Mouse (Mus musculus) heart, adult 9 months (tissue): ENCODE data around the gene Midn.

ENCODE experiments used
- DNase-seq, 2 experiments: peaks; one replicate each; pipeline ENCODE4 v3.0.0; 2022; ENCODE audit warnings: low spot score in 2 of 2

Midn gene

DNA sequence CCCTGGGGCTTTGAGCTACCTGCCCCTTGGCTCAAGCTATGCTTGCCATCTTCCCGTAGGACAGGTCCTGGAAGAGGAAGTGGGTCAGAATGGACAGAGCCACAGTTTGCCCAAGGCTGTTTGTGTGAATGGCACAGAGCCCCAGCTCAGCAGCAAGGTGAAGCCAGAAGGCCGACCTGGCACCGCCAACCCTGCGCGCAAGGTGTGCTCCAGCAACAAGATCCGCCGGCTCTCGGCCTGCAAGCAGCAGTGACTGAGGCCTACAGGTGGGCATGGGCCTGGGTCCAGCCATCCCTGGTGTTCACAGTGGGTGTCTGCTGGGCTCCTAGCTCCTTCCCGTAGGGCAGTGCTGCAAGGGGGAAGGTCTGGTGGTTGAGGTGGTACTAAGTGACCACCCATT lies 18.2 kb upstream of the Midn start:
- DNase-seq, result no peak

DNA sequence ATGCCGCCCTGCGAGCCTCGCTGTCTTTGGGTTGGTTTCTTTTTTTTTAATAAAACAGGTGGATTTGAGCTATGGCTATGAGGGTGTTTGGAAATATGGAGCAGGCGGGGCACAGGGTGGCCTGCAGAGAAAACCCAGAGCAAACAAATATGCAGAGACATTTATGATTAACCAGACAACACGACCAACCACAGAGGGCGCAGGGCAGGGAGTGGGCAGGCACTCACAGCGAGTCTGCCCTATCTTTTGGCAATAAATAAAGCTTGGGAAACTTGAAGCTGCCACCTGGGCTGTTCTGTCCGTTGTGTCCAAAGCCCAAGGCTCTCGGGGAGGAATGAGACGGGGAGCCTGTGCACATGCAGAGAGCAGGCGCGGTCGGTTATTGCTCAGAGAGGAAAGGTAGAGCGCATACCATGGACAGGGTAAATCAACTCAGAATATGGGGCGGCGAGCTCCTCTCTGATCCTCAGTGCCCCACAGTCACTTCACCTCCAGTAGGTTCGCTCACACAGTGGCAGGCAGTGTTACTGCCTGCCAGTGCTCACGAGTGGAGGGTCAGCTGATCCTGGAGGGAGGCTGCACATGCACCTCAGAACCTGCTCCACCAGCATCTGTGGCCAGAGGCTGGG lies 17.6 kb upstream of the Midn start:
- DNase-seq, result no peak

DNA sequence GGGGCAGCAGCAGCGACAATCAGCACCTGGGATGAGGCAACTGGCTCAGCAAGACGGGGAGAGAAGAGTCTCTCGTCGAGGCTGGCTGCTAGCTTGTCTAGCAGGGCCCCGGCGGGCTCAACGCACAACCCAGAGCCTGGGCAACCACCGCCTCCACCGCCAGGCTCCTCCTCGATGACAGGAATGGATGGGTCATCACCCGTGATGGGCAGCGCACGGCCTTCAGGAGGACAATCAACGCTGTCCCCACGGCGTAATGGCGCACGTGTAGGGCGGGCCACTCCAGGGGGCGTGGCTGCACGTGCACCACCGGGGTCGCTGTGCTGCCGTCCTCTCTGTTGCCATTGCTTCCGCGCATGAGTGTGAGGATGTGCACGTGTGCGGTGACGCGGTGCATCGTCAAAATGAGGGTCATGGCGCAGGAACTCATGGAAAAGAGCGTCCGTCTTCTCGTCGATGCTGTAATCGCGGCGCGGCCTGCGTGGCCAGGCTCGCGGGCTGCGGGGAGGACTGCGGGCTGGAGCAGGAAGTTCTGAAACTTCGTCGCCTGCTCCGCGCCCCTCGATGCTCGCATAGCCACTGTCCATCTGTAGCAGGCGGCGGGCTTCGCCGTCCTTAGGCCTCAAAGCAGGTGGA lies 16.6 kb upstream of the Midn start:
- no peak for DNase-seq

DNA sequence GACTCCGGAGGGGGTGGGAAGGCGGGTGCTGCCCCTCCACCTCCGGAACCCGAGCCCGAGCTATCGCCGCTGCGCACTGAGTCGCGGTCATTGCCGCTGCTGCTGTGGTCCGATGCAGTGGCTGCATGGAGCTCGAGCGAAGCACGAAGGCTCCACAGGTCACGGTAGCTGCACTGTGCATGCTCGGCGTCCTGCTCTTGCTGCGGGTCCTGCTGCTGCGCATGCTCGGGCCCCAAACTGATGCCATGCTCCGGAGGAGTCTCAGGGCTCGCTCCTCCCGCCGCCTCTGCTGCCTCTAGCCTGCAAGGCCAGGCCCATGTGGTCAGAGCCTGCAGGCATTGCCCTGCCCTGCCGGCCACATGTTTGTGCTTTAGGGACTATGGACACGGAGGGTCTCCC lies 16.1 kb upstream of the Midn start:
- DNase-seq, result no peak

DNA sequence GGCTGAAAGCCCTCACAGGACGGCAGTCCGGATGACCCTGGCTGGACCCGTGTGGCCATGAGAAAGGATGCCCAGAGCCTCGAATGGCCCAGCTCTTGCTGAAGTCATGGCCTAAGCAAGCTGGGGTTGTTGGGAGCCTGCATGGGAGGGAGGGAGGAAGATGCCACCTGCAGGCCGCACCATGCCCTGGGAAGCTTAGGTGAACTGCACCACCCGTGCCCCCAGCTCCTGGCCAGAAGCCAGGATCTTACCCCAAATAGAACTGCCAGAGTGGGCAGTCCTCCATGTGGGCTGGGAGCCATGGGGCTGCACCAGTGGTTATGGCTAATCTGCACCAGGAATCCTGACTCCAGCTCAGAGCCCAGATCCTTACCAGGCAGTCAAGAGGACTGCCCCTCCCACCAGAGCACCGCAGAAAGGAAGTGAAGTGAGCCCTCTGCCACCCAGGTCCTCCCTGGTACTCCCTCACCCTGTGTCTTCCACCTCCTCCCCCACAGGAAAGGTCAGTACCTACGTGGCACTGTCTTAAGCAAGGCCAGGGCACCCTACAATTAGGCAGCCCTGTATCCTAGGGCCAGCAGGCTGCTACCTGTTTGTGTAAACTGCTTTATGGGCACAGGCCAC lies 14.7 kb upstream of the Midn start:
- DNase-seq, result peak; percentile 60 to 74

DNA sequence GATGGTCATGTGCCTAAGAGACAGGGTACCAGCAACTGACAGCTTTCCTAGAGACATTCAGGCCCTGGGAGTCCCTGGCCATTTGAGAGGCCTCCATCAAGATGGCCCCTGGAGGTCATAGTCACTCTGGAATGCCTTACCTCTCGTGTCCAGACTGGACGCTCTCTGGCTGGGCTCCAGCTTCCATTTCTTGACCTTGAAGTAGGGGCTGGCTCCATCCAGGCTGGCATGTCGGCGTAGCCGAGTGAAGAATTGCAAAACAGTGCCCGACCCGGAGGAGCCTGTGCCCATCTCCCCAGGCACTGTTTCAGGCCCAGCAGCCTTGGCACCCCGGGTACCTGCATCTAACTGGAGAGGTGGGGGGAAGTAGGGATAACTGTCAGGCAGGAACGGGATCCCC lies 13.7 kb upstream of the Midn start:
- no peak for DNase-seq

DNA sequence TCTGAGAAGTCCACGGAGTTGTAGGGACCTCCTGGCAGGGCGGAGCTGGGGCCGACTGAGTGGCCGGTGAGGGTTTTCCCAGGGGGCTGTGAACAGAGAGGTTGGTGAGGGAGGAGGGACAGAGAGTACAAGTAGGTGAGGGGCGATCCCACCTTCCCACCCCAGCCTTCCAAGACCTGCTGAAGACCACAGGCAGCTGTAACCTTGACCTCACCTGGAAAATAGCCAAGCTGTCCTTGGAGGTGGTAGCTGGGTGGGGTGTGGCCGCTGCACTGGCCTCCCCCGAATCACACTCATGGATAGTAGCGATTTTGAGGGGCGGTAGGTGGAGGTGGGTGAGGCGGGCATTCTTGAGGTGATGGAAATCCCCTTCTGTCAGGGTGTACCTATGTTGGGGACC lies 12.9 kb upstream of the Midn start:
- DNase-seq, result no peak

DNA sequence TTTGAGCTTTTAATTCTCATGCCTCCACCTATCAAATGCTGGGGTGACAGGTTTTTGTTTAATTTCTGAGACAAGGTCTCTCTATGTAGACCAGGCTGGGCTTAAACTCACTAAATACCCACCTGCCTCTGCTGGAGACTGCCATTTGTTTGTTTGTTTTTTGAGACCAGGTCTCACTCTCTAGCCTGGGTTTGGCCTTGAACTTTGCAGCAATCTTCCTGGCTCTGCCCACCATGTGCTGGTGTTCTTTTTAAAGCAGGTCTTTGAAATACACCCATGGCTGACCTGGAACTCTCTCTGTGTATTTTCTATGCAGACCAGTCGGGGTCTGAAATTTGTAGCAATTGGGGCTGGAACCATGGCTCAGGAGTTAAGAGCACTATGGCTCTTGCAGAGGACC lies 12.4 kb upstream of the Midn start:
- DNase-seq, result no peak

DNA sequence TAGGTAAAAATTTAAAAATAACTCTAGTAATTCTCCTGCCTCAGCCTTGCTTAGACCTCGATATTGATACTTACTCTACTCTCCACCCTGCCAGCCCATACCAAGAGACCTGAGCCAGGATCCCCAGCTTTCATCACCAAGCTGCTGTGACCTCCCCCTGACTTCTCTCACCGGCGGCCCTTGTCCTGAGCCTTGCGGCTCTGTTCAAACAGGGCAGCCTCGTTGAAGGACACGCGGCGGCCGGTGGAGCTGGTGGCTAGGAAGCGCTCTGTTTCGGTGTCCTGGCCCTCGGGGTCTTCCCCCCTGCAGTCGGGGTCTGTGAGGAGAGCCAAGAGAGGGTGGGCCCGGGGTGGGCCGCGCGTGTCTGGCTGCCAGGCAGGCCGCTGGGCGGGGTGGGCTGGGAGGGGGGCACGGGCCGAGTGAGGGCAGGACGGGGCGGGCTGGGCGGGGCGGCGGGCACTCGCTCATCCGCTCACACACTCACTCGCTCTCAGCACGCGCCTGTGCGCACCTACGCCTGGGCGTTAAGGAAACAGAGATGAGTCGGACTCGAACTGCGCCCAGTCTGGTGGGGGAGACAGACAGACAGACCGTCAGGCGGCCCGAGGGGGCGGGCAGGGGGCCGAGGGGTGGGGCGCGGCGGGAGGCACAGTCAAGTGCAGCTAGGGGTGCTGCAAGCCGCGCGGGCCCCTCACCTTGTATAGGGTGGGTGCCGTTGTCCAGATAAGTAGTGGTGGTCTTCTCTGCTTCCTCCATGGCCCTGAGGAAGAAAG lies 11.7 kb upstream of the Midn start:
- DNase-seq, result no peak

DNA sequence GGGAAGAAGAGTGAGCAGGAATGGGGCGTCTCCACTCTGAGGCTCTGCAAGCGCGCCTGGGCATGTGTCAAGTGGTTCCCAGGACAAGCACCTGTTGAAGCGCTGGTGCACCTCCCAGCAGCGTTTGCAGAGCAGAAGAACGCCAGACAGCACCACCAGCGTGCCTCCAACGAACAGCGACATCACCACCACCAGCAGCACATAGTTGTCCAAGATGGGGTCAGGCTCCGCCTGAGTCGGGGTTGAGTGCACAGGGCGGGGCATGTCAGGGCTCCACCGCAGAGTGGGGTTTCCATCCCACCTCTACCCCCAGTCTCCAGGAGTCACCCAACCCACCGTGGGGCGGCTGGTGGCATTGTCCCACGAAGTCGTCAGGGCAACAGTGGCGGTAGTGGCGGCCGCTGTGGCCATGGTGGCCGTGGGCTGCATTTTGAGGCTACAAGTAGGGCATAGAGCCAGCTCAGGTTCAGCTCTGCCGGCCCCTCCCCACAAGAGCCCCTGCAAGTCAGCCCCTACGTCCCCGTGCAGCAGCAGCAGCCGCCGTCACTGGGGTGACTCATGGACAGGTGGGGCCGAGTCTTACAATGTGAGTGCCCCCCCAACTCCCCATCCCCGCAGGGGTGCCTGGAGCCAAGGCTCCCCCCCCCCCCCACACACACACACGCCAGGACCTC lies 11.0 kb upstream of the Midn start:
- DNase-seq, result no peak

DNA sequence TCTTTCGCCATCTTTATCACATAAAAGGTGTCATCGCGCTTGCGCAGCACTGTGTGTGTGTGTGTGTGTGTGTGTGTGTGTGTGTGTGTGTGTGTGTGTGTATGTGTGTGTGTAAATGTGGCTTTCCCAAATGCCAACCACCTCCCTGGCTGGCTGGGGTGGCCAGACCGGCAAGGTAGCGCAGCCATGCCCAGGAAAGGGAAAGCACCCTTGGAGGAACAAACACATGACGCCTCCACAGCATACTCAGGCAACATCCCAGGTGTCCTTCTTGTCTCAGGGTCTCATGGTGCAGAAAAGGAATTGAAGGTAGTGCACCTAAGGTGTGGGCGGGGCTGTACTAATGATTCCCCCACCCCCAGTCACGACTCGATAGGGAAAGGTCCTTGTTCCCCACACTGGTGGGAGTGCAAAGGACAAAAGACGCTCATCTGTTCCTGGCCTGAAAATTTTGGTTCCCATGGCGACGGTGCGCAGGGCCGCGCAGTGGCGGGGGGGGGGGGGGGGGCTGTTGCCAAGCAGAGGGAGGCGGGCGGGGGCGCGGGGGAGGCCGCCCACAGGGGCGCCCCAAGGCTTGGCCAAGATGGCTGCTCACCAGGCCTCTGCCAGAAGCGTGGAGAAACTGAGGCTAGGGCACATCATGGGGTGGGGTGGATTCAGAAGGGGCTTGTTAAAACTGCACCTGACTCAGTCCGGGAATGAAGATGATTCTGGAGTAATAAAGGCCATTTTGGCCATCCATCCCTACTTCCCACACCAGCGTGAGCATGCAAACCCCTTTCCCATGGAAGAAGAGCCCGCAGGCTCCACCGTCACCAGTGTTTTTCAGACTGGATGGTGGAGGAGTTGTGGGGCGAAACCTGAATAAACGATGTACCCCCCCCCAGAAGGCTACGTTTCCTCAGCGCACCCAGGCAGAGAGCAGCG lies 10.2 kb upstream of the Midn start:
- DNase-seq, result no peak

DNA sequence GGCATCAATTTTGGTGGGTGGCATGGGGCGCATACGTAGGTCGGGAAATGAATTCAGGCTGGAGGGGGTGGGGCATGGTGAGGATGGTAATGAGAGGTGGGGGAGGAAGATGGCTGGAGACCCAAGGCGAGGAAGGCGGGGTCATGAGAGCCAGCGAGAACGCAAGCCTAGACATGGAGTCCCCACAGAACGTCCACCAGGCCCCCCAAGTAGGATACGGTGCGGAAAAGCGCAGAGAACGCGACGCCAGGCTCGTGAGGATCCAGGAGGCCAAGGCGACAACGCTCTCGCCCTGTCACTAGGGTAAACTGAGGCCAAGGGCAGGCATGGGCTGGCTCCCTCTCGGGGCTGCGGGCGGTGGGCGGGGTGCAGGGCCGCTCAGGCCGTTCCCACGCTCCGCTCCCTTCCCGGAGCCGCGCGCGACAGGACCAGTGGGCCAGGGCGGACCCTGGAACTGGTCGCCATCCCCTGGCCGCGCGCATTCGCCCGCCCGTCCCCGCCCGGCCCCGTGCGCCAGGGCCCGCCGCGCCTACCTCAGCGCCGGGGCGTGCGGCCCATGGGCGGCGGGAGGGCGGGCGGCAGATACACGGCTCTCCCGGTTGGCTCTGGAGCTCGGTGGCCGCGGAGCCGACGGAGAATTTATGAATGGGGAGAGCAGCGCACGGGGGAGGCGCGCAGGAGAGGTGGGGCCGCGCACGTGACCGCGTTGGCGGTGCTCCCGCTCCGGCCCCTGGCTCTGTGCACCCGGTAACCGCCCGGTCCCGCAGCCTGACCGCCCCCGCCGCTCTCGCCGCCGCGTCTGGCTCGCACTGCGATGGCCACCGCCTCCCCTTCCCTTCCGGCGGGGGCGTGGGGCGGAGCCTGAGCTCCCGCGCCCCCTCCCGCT lies 9.3 kb upstream of the Midn start, which contains the start of gene Atp5d:
Gene Atp5d (plus strand): TSS at position 80 of the 886 bp plus-strand sequence.
- DNase-seq, result peak; percentile 60 to 61

DNA sequence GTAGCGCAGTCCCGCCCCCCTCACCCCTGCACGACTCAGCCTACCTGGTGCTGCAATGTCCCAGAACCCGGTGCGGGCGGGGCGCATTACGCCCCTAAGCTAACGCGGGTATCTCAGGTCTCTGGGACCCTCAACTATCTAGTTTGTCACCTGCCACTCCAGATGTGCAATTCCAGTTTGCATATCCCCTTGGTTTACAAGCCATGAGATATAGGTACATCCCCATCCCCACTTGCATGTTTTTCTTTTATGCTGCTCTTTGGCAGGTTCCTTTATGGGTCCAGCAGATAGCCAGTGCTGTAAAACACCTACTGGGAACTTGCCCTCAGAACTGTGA lies 8.7 kb upstream of the Midn start:
- no peak for DNase-seq

DNA sequence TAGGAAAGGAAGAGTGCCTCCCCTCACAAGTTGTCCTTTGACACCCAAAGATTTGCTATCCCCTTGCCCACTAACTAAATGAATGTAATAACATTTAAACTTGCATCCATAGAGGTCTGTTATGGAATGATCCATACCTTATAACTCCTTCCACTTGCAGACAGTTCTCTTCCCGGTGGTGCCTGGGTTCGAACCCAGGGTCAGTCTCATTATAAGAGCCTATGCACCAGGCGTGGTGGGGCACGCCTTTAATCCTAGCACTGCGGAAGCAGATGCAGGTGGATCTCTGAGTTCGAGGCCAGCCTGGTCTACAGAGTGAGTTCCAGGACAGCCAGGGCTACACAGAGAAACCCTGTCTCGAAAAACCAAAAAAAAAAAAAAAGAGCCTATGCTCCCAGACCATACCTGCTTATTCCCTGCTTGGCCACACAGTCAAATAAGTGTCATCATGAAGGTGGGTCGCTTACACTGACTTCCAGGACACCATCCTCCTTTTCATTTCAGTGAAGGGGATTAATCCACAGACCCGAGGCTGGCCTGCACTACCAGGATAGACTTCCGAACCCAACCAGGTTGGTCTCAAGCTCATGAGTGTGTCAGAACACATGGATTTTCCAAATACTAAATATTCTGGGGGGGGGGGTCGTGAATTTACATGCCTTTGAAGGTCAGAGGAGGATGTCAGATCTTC lies 8.0 kb upstream of the Midn start:
- no peak for DNase-seq

DNA sequence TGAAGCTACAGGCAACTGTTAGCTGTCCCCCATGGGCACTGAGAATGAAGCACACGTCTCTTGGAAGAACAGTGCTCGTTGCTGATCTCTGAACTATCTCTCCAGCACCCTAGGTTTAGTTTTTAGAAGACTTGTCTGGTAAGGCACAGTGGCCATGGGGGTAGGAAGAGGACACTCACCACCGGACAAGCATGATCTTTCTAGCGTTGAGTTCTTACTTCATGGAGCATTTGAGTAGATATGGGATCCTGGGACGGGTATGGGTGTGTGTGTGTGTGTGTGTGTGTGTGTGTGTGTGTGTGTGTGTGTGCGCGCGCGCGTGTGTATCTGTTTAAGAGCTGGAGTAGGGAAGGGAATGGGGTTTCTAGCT lies 7.4 kb upstream of the Midn start, which contains the start of gene Cbarp:
Gene Cbarp (minus strand): TSS at position 170 of the 370 bp plus-strand sequence.
- DNase-seq, result no peak

DNA sequence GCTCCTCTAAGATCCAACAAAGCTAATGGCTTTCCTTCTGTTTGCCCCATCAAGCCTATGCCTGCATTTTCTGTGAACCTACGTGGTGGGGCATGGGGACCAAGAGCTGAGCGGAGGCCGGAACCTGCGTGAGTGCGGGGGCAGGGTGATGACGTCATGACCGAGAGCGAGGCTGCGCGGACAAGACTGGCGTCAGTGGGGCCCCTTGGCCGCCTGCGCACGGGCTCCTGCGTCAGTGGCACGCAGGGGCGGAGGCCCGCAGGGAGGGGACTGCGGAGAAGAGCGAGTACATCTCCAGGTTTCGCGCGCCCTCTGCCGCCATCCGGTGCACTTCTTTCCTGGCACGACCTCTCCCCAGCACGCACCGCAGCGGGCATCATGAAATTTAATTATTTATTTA lies 6.8 kb upstream of the Midn start:
- peak; percentile 95 to 97 for DNase-seq

DNA sequence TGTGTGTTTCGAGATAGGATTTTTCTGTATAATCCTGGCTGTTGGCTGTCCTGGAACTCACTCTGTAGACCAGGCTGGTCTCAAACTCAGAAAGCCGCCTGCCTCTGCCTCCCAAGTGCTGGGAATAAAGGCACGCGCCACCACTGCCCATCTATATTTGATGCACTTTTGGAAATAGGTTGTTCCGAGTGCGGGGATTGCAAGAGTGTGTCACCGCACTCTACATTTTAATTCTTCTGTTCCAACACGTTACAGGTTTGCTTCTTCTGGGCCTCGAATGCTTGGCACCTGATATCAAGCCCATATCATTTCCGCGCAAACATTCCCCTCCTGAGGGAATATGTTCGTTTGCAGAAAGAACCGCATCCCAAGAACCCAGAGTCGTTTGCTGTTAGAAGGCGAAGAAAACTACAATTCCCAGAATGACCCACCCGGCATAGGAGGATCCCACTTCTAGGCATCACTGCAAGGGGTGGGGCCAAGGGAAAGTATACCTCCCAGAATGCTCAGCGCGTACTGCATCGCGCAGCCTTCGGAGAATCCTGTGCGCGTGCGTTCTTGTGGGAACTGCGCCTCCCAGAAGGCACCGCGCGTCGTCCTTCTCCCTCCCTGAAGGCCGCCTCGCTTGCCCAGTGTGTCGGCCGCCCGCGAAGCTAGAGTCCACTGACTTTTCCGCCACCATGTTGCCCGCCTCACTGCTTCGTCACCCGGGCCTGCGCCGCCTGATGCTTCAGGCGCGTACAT lies 6.1 kb upstream of the Midn start:
- DNase-seq, result peak; percentile 94 to 97

DNA sequence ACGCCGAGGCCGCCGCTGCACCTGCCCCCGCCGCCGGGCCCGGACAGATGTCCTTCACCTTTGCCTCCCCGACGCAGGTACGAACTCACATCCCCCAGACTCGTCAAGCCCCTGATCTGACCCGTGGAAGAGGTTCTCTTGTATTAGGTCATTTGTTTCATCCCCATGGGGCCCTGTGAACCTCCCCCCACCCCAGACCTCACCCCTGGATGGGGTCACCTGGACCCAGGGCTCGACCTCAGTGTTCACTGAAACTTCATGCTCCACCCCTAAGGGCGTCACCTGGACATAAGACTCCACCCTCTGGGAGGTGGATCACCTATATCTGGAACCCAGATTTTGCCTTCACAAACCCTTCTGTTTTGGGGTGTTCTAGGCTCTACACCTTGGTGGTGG lies 5.5 kb upstream of the Midn start:
- DNase-seq, result no peak

DNA sequence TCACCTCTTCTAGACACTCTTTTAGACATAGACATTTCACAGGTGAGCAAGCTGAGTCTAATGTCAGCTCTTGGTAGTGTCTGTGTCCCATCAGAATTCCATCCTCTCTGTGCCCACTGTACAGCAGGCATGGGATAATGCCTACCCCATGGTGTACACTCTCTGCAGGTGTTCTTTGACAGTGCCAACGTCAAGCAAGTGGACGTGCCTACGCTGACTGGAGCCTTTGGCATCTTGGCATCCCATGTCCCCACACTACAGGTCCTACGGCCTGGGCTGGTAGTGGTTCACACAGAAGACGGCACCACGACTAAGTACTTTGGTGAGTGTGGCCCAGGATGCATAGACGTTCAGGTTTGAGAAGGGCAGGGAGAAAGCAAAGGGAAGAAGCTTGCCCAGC lies 4.4 kb upstream of the Midn start:
- DNase-seq, result no peak
